Mouse (Mus musculus): Measurements from ENCODE around the gene Gm8251. TPM values are rescaled to one million over a fixed set of nuclear protein-coding genes. Genes with fewer than 3 reads are reported as not detected.

The Gm8251 gene
- polyA plus RNA-seq, 1 experiment from 2014 or later, result 0.16 TPM

Other genes with a start within 250 kb of the Gm8251 start
- 23.4 and 24.0 TPM in 2 replicates for gene Uxs1, start 234.1 kb downstream of the Gm8251 start, polyA plus RNA-seq (2014; fragmentation: Nextera tagmentation; extraction: Ambion mirVana)
- gene Tpp2, start 128.3 kb downstream of the Gm8251 start, polyA plus RNA-seq (2014; fragmentation: Nextera tagmentation; extraction: Ambion mirVana), result 69.2 and 69.6 TPM in 2 replicates
- 0.54 and 0.69 TPM in 2 replicates for gene Mettl21c, start 41.9 kb downstream of the Gm8251 start, polyA plus RNA-seq (2014; fragmentation: Nextera tagmentation; extraction: Ambion mirVana)
- 93.6 and 106 TPM in 2 replicates for gene Tex30, start 40.5 kb upstream of the Gm8251 start, polyA plus RNA-seq (2014; fragmentation: Nextera tagmentation; extraction: Ambion mirVana)
- 59.1 and 60.3 TPM in 2 replicates for gene Kdelc1, start 56.9 kb upstream of the Gm8251 start, polyA plus RNA-seq (2014; fragmentation: Nextera tagmentation; extraction: Ambion mirVana)
- 31.1 and 31.2 TPM in 2 replicates for gene Bivm, start 57.0 kb upstream of the Gm8251 start, polyA plus RNA-seq (2014; fragmentation: Nextera tagmentation; extraction: Ambion mirVana)
- gene Ercc5, start 85.8 kb upstream of the Gm8251 start, polyA plus RNA-seq (2014; fragmentation: Nextera tagmentation; extraction: Ambion mirVana), result 38.7 and 39.5 TPM in 2 replicates
- gene Mettl21e, start 157.0 kb upstream of the Gm8251 start, polyA plus RNA-seq (2014; fragmentation: Nextera tagmentation; extraction: Ambion mirVana), result not detected in 2 replicates